In genomic region chr5:143686456-143686855, GRCm38 (mm10) we compare ENCODE assay signal across 13 mouse cellular contexts.
"Had no signal": no experiment of that assay in that cellular context is flagged by ENCODE, and none has a peak within 500 bp of the region (broad histone marks: within the 10 kb centered on the region; RNA-seq: fewer than 3 reads in every experiment).

No protein-coding gene starts in this region.

- DNase-seq: gastrocnemius, adult 2 months; gastrocnemius, postnatal 10 days; gastrocnemius, postnatal 25 days; heart, adult 11 months; heart, adult 2 months; heart, postnatal 14 days; heart, postnatal 36 days; kidney, adult 11 months; kidney, adult 2 months; kidney, adult 9 months; kidney, postnatal 14 days; kidney, postnatal 36 days; liver had no signal
